Mouse (Mus musculus) brain, adult 2 months (tissue): ENCODE measurements around the gene Tab2.
A peak's percentile ranks its signal among the peaks of the same experiment; 100 is the strongest.

Experiments
- DNase-seq: peaks from one replicate; pipeline ENCODE4 v3.0.0; 2011; ENCODE audit warnings: low read depth, low spot score

The Tab2 gene

GRCm38 (mm10) chr10:7956228-7957001, at the start of gene Tab2:
TSS of gene Tab2 (minus strand) at chr10:7956230.
- DNase-seq = peak; percentile 96

- peak; percentile 40 for DNase-seq
Observed at GRCm38 (mm10) chr10:7992258-7992919, 36.4 kb upstream of the Tab2 start.

- DNase-seq = no peak
Observed at GRCm38 (mm10) chr10:7991596-7991995, 35.6 kb upstream of the Tab2 start.

GRCm38 (mm10) chr10:7987521-7987920, 31.5 kb upstream of the Tab2 start:
- DNase-seq = peak; percentile 20

DNA sequence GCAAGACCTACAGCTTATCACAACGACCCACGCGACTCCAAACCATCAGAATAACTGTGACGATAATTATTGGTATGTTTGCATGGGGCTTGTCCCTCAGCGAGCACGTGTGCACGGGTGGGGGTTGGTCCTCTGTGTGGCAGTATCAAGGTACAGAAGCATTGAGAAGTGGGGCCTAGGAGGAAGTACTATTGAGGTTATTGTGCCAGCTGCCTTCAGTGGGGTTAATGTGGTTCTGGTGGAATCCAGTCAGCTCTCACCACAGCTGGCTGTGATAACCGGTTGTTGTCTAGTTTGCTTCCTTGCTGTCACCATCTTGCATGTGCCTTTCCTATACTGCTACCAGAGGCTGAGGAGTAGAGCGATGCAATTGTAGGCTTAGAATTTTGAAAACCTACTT, 20.4 kb upstream of the Tab2 start:
- DNase-seq = no peak

DNA sequence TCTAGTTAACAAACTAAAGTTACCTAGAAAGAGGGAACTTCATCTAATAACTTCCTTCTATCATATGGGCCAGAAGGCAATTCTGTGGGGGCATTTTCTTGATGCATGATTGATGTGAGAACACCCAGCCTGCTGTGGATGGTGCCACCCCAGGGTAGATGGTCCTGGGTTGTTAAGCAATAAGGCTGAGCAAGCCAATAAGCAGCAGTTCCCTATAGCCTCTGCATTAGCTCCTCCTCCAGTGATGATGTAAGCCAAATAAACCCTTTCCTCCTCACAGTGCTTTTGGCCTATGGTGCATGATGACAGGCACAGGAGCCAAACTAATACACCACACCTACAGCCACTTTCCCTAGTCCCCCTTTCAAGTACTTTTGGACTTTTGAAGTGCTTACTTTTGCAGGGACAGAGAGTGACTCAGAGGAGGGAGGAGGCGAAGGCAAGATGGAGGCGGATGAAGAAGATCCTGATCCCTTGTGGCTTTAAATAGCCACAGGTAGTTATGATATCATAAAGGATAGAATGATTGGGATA, 12.8 kb upstream of the Tab2 start:
- DNase-seq = no peak

DNA sequence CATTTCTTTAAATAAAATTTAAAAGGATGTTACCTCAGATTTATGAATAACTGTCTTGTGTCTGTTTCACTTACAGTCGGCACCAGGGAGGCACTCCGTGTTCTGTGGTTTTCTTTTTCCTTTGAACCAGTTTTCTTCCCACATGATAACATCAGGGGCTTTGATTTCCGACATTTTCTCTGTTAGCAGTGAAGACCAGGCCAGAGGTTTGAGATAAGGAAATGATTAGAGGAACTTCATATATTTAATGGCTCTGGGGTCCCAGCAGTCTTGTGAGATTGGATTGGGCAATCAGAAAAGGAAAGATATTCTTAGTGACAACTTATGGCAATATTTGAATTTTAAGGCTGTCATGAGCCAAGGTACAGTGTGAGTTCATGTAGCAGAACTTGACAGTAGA, 11.1 kb upstream of the Tab2 start:
- DNase-seq = no peak

DNA sequence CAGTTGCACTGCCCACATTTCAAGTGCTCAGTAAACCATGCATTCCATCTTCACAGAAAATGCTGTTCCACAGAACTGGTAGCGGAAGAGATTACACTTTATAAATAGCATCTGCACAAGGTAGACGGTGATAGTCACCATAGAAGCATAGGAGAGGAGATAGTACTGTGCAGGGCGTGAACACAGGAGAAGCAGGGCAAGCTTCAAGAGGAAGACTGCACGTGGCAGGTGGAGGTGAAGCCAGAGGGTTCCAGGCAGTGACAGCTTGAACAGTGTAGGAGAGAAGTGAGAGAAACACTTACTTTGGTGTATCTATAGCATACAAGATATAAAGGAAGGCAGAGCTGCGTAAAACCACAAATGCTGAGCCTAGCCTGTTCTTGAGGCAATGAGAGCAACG, 3.0 kb upstream of the Tab2 start:
- peak; percentile 52 for DNase-seq

GRCm38 (mm10) chr10:7955634-7956121, 352 bp downstream of the Tab2 start:
- peak; percentile 38 for DNase-seq

DNA sequence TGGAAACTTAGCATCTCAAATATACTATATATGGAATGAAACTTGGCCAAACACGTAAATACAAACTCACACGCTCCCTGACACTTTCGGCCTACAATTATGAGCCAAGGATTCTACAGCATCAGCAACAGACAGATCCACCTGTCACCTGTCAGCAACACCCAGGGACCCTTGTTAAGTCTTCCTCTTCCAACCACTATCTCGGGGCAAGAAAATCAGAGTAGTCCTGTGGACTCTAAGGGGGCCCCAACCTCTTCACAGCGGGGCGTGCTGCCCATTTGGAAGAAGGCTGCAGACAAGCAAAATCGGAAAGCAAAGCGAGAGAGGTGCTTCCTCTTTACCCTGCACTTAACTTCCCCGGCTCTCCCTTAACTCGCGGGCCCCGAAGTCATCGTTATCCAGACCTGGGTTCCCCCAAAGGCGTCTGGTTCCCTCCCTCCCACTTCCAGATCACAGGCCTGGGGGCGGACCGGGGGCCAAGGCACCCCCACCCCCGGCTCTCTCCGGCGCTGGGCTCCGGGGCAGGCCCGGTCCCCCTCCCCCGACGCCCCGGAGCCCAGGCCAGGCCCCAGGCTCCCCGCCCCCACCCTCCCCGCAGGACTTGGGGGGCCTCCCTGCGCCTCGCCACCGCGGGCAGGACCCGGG, 919 bp downstream of the Tab2 start:
- DNase-seq = peak; percentile 42

DNA sequence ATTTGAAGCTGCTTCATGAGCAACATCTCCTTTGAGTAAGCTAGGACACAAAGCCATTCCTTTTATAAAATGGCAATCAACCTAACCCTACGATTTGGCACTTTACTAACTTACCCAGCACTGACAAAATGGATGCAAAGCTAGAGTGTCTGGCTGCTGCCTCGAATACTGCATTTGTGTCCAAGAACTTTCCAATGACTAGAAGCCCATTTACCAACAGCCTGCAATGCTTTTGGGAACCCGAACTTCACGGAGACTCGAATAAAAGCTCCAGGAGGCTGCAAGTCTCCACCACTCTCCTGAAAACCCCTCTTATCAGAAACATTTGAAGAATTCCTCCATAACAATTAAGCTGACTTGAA, 1.4 kb downstream of the Tab2 start:
- DNase-seq = peak; percentile 34

DNA sequence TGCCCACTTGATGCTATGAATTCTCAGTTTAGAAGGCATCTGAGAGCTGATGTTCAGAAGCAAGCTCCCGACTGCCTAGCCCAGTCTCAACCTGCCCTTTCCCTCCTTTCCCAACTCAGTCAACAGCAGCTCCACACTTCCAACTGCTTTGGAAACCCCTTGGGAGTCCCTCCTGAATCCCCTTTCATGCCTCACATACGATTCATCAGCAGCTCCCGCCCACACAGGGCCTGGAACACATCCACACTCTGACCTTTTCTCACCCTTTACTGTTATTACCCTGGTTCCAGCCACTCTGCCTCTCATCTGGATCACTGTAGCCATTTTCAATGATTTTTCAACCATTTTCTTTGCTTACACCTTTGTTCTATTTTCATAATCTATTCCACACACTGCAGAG, 13.0 kb downstream of the Tab2 start:
- DNase-seq = no peak

DNA sequence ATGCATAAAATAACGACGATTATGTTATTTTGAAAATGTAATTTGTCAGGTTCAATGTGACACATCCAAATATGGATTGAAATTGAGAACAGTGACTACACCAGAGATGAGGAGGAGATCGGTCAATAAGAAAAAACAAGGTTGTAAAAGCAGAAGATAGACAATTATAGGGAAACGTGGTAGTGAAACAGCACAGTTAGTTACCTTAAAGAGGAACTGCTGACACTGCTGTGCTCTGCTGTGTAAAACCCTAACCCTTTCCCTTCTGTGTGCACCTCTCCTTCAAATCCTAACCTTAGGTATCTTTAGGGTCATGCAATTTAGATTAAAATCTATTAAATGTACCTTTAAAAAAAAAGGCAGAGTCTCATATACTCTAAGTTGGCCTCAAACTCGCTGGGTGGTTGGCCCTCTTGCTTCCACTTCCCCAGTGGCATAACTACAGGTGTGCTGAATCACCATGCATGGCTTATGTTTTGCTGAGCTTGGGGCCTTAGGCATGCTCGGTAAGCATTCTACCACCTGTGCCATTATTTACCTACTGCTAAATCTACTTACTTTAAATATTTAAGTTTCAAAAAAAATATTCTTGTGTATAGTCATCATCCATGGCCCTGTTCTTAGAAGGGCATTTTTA, 19.4 kb downstream of the Tab2 start:
- no peak for DNase-seq

GRCm38 (mm10) chr10:7932958-7933357, 23.1 kb downstream of the Tab2 start:
- DNase-seq = no peak

DNA sequence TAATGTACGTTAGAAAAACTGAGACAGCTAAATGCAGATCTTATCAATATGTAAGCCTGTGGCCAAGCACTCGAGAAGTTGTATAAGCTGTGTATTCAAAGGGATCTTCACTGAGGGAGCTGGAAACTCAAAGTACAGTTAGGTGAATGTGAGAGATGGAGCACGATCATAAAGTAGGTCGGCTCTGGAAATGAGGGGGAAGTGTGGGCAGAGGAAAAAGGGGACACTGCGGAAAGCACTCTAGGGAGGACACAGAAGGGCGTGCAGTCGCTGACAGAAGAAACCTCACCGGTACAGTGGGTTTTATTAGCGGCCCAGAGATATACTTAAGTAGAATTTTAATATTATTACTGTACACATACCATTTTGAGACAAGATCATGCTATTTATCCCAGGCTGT, 27.0 kb downstream of the Tab2 start:
- DNase-seq = peak; percentile 60

DNA sequence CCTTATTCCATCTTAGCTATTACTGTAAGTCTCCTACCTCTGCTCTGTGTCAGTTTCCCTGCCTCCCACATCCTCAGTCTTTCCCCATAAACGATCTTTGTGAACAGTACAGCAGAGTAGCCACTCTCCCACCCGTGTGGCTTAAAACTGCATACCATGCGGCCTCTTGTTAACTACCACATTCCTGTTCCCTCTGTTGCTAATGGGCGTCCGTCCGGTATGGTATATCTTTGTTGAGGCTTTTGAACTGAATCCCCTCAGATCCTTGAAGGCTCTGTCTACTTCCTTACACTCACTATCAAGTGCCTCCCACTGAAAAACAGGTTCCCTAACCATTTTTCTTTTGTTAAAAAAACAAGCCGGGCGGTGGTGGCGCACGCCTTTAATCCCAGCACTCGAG, 30.5 kb downstream of the Tab2 start:
- no peak for DNase-seq

GRCm38 (mm10) chr10:7923433-7923832, 32.6 kb downstream of the Tab2 start:
- no peak for DNase-seq

DNA sequence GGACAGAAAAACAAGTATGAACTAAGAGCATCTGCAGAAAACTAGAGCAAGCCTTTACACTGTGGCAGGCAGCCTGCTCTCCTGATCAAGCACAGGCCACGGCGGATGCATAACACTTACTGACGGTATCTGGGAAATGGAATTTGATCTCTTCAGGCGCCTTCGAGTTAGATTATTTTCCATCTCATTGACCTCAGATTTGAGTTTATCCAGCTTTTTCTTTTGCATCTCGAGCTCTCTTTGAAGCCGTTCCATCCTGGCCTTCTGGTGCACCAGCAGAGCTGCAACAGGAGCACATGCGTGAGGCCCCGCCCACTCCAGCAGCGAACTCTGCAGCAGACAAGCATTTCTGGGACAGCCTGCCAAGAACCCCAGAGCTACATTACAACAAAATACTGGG, 44.8 kb downstream of the Tab2 start:
- DNase-seq = peak; percentile 75

- no peak for DNase-seq
Observed at GRCm38 (mm10) chr10:7907151-7907550, 48.9 kb downstream of the Tab2 start.

DNA sequence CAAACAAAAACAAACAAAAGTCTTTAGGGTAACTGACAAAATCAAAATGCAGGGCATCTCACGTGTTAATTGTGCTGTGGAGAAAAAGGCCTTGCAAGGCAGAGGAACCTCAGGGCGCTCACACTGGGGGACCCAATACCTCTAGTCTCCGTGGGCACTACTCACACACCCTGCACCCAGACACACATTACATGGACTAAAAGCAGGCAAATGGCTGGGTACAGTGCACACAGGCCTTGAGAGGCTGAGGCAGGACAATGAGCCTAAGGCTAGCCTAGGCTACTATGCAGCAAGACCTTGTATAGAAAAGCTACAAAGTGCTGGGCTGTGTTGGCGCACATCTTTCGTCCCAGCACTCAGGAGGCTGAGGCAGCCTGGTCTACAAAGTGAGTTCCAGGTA, 51.9 kb downstream of the Tab2 start:
- DNase-seq = no peak

GRCm38 (mm10) chr10:7900719-7901627, 55.1 kb downstream of the Tab2 start:
- peak; percentile 91 for DNase-seq
